Mouse (Mus musculus): ENCODE measurements at regions not wholly inside any gene's neighbourhood (a gene's known extent, or its start where the extent isn't known, plus 50 kb on each side); places are given as distances from the start of the nearest gene placed in this dataset.

GRCm38 (mm10) chr13:70439419-70439818 lies 198.0 kb downstream of the Ice1 start:
- H3K36me3 ChIP-seq (ENCODE audit: control insufficient read depth, insufficient read depth, low read length), result no peaks in the 10 kb centered on the region
- no peaks in the 10 kb centered on the region for H3K4me1 ChIP-seq (replicated peaks; ENCODE audit: control insufficient read depth, insufficient read depth, low read length)
- H3K9ac ChIP-seq (ENCODE audit: low read depth, low read length), result no peak overlapping the region
- no peaks in the 10 kb centered on the region for H3K27me3 ChIP-seq (ENCODE audit: control insufficient read depth, insufficient read depth, low read length)
- DNase-seq (ENCODE audit: low spot score) (no peak), ATAC-seq (ENCODE audit: low FRiP score) (no peak)
- H3K4me3 ChIP-seq (ENCODE audit: low read depth, low read length), result no peak overlapping the region
- no peak overlapping the region for H3K4me2 ChIP-seq (replicated peaks; ENCODE audit: low read depth, low read length)
- no peaks in the 10 kb centered on the region for H3K9me3 ChIP-seq (ENCODE audit: control insufficient read depth, low read length)
- no peak overlapping the region for H3K27ac ChIP-seq (ENCODE audit: low read depth, low read length)
- WGBS, result 81% methylated on average over 1 of the region's 1 CpGs

GRCm38 (mm10) chr13:70446940-70447339 lies 190.5 kb downstream of the Ice1 start:
- DNase-seq (ENCODE audit: low spot score), result no peak
- Histone ChIP-seq H3K4me2 (replicated peaks; ENCODE audit: low read depth, low read length) (no peak overlapping the region), H3K9me3 (ENCODE audit: control insufficient read depth, low read length) (no peaks in the 10 kb centered on the region), H3K4me1 (replicated peaks; ENCODE audit: control insufficient read depth, insufficient read depth, low read length) (no peaks in the 10 kb centered on the region), H3K9ac (ENCODE audit: low read depth, low read length) (no peak overlapping the region), H3K27ac (ENCODE audit: low read depth, low read length) (no peak overlapping the region), H3K27me3 (ENCODE audit: control insufficient read depth, insufficient read depth, low read length) (no peaks in the 10 kb centered on the region), H3K36me3 (ENCODE audit: control insufficient read depth, insufficient read depth, low read length) (no peaks in the 10 kb centered on the region), H3K4me3 (ENCODE audit: low read depth, low read length) (no peak overlapping the region)
- WGBS, result 95% methylated on average over 4 of the region's 4 CpGs
- no peak for ATAC-seq (ENCODE audit: low FRiP score)

DNA sequence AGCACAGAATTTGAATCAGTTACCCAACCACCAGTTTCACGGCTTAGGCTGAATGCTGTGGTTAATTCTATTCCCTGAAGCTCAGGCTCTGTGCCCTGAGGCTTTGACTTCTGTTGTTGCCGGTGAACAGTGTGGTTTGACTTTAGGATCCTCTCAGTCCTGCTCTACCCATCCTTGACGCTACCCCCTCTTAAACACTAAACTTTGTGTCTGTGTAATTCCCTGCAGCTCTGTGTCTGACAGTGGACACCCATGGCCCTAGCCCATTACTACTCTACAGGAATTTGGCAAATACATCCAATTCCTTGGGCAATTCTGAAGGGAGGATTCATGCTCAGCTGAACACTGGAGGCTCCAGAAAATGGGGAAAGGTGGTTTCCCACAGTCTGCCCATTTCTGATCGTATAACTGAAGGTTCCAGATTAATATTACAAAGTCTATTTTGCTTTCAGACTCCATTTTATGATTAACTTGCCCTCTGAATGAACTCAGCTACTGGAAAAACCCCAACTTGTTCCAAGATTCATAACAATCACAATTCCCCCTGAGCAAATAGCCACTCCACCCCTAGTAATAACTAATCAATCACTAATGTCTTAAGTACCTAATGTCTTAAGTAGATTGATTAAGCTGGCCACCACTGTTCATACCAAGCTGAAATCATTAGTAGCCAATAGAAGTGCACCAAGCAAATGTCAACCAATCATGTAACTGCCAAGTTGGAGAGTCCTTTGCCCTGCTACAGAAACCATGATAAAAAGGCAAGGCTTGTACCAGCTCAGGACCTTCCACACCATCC lies 182.6 kb downstream of the Ice1 start:
- Histone ChIP-seq H3K36me3 (ENCODE audit: control insufficient read depth, insufficient read depth, low read length) (no peaks in the 10 kb centered on the region), H3K9ac (ENCODE audit: low read depth, low read length) (no peak overlapping the region), H3K4me3 (ENCODE audit: low read depth, low read length) (no peak overlapping the region), H3K27me3 (ENCODE audit: control insufficient read depth, insufficient read depth, low read length) (no peaks in the 10 kb centered on the region), H3K4me2 (replicated peaks; ENCODE audit: low read depth, low read length) (no peak overlapping the region), H3K27ac (ENCODE audit: low read depth, low read length) (no peak overlapping the region), H3K9me3 (ENCODE audit: control insufficient read depth, low read length) (no peaks in the 10 kb centered on the region), H3K4me1 (replicated peaks; ENCODE audit: control insufficient read depth, insufficient read depth, low read length) (no peaks in the 10 kb centered on the region)
- 73% methylated on average over 4 of the region's 4 CpGs for WGBS
- ATAC-seq (ENCODE audit: low FRiP score), result no peak
- DNase-seq (ENCODE audit: low spot score), result no peak

DNA sequence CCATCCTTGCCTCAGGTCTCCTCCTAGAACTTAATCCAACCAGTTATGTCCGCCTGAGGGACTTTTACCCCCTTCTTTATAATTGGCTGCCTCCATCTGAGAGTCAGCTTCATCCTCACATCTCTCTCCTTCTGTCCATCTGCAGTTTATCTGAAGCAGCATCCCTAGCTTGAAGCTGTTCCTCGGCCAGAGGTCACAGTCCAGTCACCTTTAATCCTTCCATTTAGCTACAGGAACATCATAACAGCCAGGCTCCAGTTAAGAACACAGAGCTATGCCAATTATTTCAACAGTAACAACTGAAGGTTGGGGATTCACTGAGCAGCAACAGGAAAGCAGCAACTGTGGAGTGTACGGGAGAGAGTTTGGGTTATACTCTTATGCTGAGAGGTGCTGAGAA lies 179.0 kb downstream of the Ice1 start:
- H3K27ac ChIP-seq (ENCODE audit: low read depth, low read length), result no peak overlapping the region
- no peak for DNase-seq (ENCODE audit: low spot score)
- no peaks in the 10 kb centered on the region for H3K27me3 ChIP-seq (ENCODE audit: control insufficient read depth, insufficient read depth, low read length)
- no peak overlapping the region for H3K4me2 ChIP-seq (replicated peaks; ENCODE audit: low read depth, low read length)
- H3K9me3 ChIP-seq (ENCODE audit: control insufficient read depth, low read length), result no peaks in the 10 kb centered on the region
- WGBS, result 88% methylated on average over 3 of the region's 3 CpGs
- ATAC-seq (ENCODE audit: low FRiP score), result no peak
- H3K4me3 ChIP-seq (ENCODE audit: low read depth, low read length), result no peak overlapping the region
- H3K4me1 ChIP-seq (replicated peaks; ENCODE audit: control insufficient read depth, insufficient read depth, low read length), result no peaks in the 10 kb centered on the region
- H3K9ac ChIP-seq (ENCODE audit: low read depth, low read length), result no peak overlapping the region
- no peaks in the 10 kb centered on the region for H3K36me3 ChIP-seq (ENCODE audit: control insufficient read depth, insufficient read depth, low read length)

DNA sequence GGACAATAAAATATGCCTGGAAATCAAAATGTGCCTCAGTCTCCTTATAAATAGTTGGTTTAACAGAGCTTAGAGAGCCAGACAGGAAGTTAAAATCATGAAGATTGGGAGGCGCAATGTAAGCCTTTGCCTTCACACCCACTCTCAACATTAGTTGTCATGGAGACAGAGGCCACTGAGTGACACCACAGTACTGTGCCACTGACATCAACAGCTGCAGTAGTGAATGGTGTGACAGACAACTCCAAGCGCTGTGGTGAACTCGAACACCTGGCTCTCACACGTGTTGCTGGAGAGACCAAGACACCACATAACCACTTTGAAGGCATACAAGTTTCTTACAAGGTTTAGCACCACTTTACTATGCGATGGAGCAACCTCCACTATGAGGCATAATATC lies 172.4 kb downstream of the Ice1 start:
- H3K9me3 ChIP-seq (ENCODE audit: control insufficient read depth, low read length), result no peaks in the 10 kb centered on the region
- no peaks in the 10 kb centered on the region for H3K27me3 ChIP-seq (ENCODE audit: control insufficient read depth, insufficient read depth, low read length)
- no peaks in the 10 kb centered on the region for H3K36me3 ChIP-seq (ENCODE audit: control insufficient read depth, insufficient read depth, low read length)
- no peaks in the 10 kb centered on the region for H3K4me1 ChIP-seq (replicated peaks; ENCODE audit: control insufficient read depth, insufficient read depth, low read length)
- 79% methylated on average over 5 of the region's 5 CpGs for WGBS
- H3K27ac ChIP-seq (ENCODE audit: low read depth, low read length), result no peak overlapping the region
- H3K9ac ChIP-seq (ENCODE audit: low read depth, low read length), result no peak overlapping the region
- ATAC-seq (ENCODE audit: low FRiP score) (no peak), DNase-seq (ENCODE audit: low spot score) (no peak)
- no peak overlapping the region for H3K4me2 ChIP-seq (replicated peaks; ENCODE audit: low read depth, low read length)
- no peak overlapping the region for H3K4me3 ChIP-seq (ENCODE audit: low read depth, low read length)

GRCm38 (mm10) chr13:70474746-70475145 lies 162.7 kb downstream of the Ice1 start:
- Histone ChIP-seq H3K4me1 (replicated peaks; ENCODE audit: control insufficient read depth, insufficient read depth, low read length) (no peaks in the 10 kb centered on the region), H3K36me3 (ENCODE audit: control insufficient read depth, insufficient read depth, low read length) (no peaks in the 10 kb centered on the region), H3K9ac (ENCODE audit: low read depth, low read length) (no peak overlapping the region), H3K27ac (ENCODE audit: low read depth, low read length) (no peak overlapping the region), H3K27me3 (ENCODE audit: control insufficient read depth, insufficient read depth, low read length) (no peaks in the 10 kb centered on the region), H3K4me3 (ENCODE audit: low read depth, low read length) (no peak overlapping the region), H3K4me2 (replicated peaks; ENCODE audit: low read depth, low read length) (no peak overlapping the region), H3K9me3 (ENCODE audit: control insufficient read depth, low read length) (no peaks in the 10 kb centered on the region)
- WGBS, result 91% methylated on average over 4 of the region's 4 CpGs
- DNase-seq (ENCODE audit: low spot score) (no peak), ATAC-seq (ENCODE audit: low FRiP score) (no peak)

- Histone ChIP-seq H3K9me3 (ENCODE audit: control insufficient read depth, low read length) (no peaks in the 10 kb centered on the region), H3K27ac (ENCODE audit: low read depth, low read length) (no peak overlapping the region)
Observed at GRCm38 (mm10) chr13:70475366-70475765, 162.1 kb downstream of the Ice1 start.

GRCm38 (mm10) chr13:70499302-70499701 lies 138.1 kb downstream of the Ice1 start:
- ATAC-seq (ENCODE audit: low FRiP score) (no peak), DNase-seq (ENCODE audit: low spot score) (no peak)
- Histone ChIP-seq H3K27ac (ENCODE audit: low read depth, low read length) (no peak overlapping the region), H3K4me1 (replicated peaks; ENCODE audit: control insufficient read depth, insufficient read depth, low read length) (no peaks in the 10 kb centered on the region), H3K36me3 (ENCODE audit: control insufficient read depth, insufficient read depth, low read length) (no peaks in the 10 kb centered on the region), H3K27me3 (ENCODE audit: control insufficient read depth, insufficient read depth, low read length) (no peaks in the 10 kb centered on the region), H3K4me3 (ENCODE audit: low read depth, low read length) (no peak overlapping the region), H3K9ac (ENCODE audit: low read depth, low read length) (no peak overlapping the region), H3K4me2 (replicated peaks; ENCODE audit: low read depth, low read length) (no peak overlapping the region), H3K9me3 (ENCODE audit: control insufficient read depth, low read length) (no peaks in the 10 kb centered on the region)
- WGBS, result 78% methylated on average over 4 of the region's 4 CpGs

More at GRCm38 (mm10) chr13:70475366-70475765, 162.1 kb downstream of the Ice1 start:
- 89% methylated on average over 2 of the region's 2 CpGs for WGBS
- H3K4me1 ChIP-seq (replicated peaks; ENCODE audit: control insufficient read depth, insufficient read depth, low read length), result no peaks in the 10 kb centered on the region
- ATAC-seq (ENCODE audit: low FRiP score) (no peak), DNase-seq (ENCODE audit: low spot score) (no peak)
- no peaks in the 10 kb centered on the region for H3K36me3 ChIP-seq (ENCODE audit: control insufficient read depth, insufficient read depth, low read length)
- H3K4me2 ChIP-seq (replicated peaks; ENCODE audit: low read depth, low read length), result no peak overlapping the region
- H3K27me3 ChIP-seq (ENCODE audit: control insufficient read depth, insufficient read depth, low read length), result no peaks in the 10 kb centered on the region
- H3K4me3 ChIP-seq (ENCODE audit: low read depth, low read length), result no peak overlapping the region
- H3K9ac ChIP-seq (ENCODE audit: low read depth, low read length), result no peak overlapping the region

All from hindbrain, embryonic 11.5 days (tissue).